In the genomic region with DNA sequence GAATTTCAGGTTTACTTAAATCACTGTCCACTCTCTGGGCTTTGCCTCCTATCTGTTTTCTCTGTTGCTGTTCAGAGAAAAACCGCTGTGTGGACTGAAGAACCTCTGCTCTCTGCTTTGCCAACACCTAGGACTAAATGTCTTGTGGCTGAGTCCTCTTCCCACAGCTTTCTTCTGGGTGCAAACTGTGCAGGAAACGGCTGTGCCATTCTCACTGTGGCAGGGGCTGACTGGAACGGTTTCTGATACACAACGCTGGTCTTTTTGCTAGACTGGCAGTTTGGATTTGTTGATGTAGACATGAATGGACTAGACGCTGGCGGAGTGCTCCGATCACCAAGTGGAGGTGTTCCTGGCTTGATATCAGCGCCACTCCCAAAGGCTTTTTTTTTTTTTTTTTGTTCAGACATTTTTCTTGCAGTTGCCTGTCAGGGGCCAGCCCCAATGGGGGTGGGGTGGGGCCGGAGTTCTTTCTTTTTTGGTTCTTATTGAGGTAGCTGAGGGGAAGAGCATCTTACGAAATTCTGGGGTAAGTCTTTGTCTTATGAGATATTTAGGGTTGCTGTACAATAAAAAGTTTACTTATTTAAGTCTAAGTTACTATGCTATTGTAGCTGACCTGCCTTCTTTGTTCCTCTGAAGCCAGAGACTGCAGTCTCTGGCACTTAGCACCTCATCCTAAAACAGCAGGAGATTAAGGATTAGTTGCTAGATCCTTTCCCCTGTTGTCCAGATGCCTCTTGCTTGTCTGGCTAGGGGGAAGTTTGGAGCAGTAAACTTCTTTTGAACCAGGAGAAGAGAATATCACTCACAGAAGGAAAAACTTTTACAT, we compare ENCODE assay signal across 10 mouse cellular contexts. TPM values are rescaled to one million over a fixed set of nuclear protein-coding genes. Genes with fewer than 3 reads are reported as not detected.
DNase-seq lines count a peak whose midpoint lies in the region; ATAC-seq and TF ChIP-seq lines count a peak whose summit lies in the region.
"Had no signal": no experiment of that assay in that cellular context is flagged by ENCODE, and none has a peak within 500 bp of the region (broad histone marks: within the 10 kb centered on the region; RNA-seq: fewer than 3 reads in every experiment).

No protein-coding gene starts in this region.

- no peaks in the 10 kb centered on the region for H3K79me2 ChIP-seq in myocyte (ENCODE audit: control insufficient read depth, insufficient read depth)

- H3K27me3 ChIP-seq in kidney, embryonic 15.5 days: no peaks in the 10 kb centered on the region
- no peaks in the 10 kb centered on the region for H3K27me3 ChIP-seq in myocyte (ENCODE audit: control insufficient read depth, insufficient read depth, insufficient read length)
- no peaks in the 10 kb centered on the region for H3K27me3 ChIP-seq in hindbrain, embryonic 12.5 days

- H3K9me3 ChIP-seq in kidney, embryonic 15.5 days (replicated peaks): no peaks in the 10 kb centered on the region
- no peaks in the 10 kb centered on the region for H3K9me3 ChIP-seq in hindbrain, embryonic 12.5 days (replicated peaks)

- H3K9ac ChIP-seq in kidney, embryonic 15.5 days: no peak overlapping the region
- no peak overlapping the region for H3K9ac ChIP-seq in hindbrain, embryonic 12.5 days

- no peak for TF ChIP-seq POLR2A in brain, embryonic 14.5 days (IDR thresholded peaks at IDR 0.05; ENCODE audit: borderline replicate concordance, extremely low read depth, insufficient read depth, insufficient read length, poor library complexity, severe bottlenecking)
- TF ChIP-seq POLR2A in myocyte (IDR thresholded peaks at IDR 0.05; ENCODE audit: insufficient read length, low read depth): no peak

- H3K4me1 ChIP-seq in kidney, embryonic 15.5 days: no peaks in the 10 kb centered on the region
- no peaks in the 10 kb centered on the region for H3K4me1 ChIP-seq in hindbrain, embryonic 12.5 days

- no peak overlapping the region for H3K27ac ChIP-seq in kidney, embryonic 15.5 days
- H3K27ac ChIP-seq in hindbrain, embryonic 12.5 days: no peak overlapping the region

- no peak for ATAC-seq in kidney, embryonic 15.5 days (replicated peaks; ENCODE audit: low FRiP score)
- ATAC-seq in hematopoietic stem cell, adult 5-6 weeks (replicated peaks in 1 of 2; ENCODE audit: insufficient read depth in 1 of 2, low FRiP score in 2 of 2, low TSS enrichment in 1 of 2, low read depth in 1 of 2, poor library complexity in 2 of 2, severe bottlenecking in 2 of 2): peak; percentile 53 to 58
- ATAC-seq in hindbrain, embryonic 12.5 days (ENCODE audit: low FRiP score): no peak

- H3K36me3 ChIP-seq in kidney, embryonic 15.5 days: no peaks in the 10 kb centered on the region
- H3K36me3 ChIP-seq in myocyte (ENCODE audit: control insufficient read depth, insufficient read depth): no peaks in the 10 kb centered on the region
- H3K36me3 ChIP-seq in hindbrain, embryonic 12.5 days: no peaks in the 10 kb centered on the region

- TF ChIP-seq CTCF in brain, embryonic 14.5 days (IDR thresholded peaks at IDR 0.05; ENCODE audit: borderline replicate concordance, extremely low read depth, insufficient read depth, insufficient read length): no peak

- no peak overlapping the region for H3ac ChIP-seq in myocyte (ENCODE audit: control insufficient read depth, insufficient read length)

- H3K4me2 ChIP-seq in kidney, embryonic 15.5 days: peak overlapping the region; percentile 20; the same call in 1 of the 2 replicates
- peak overlapping the region; percentile 30 for H3K4me2 ChIP-seq in myocyte (ENCODE audit: low read depth)
- H3K4me2 ChIP-seq in hindbrain, embryonic 12.5 days (replicated peaks): no peak overlapping the region

- no peak for DNase-seq in kidney, adult 9 months
- peak; percentile 50 for DNase-seq in brain, embryonic 14.5 days (ENCODE audit: low read depth)
- DNase-seq in right cerebral cortex, postnatal 10 days (ENCODE audit: low spot score in 2 of 2): no peak
- DNase-seq: cerebellum, adult 11 months; kidney, adult 8-10 months; lung, adult 2 months had no signal

- no peak overlapping the region for H3K4me3 ChIP-seq in kidney, embryonic 15.5 days (replicated peaks)
- no peak overlapping the region for H3K4me3 ChIP-seq in myocyte
- H3K4me3 ChIP-seq in hindbrain, embryonic 12.5 days: no peak overlapping the region

- WGBS in kidney, embryonic 15.5 days: 8% methylated on average over 10 of the region's 10 CpGs
- WGBS in hindbrain, embryonic 12.5 days: 34% methylated on average over 10 of the region's 10 CpGs

TF ChIP-seq in myocyte, 11 proteins besides CTCF, POLR2A, EP300 and RAD21:
- TF ChIP-seq E2F4 (IDR thresholded peaks at IDR 0.05; ENCODE audit: insufficient read depth): no peak
- TF ChIP-seq MAX (IDR thresholded peaks at IDR 0.05; ENCODE audit: low read depth): no peak
- TF ChIP-seq MYOG (IDR thresholded peaks at IDR 0.05; ENCODE audit: control insufficient read depth in 1 of 3, insufficient read depth in 1 of 3, insufficient read length in 2 of 3, low read depth in 2 of 3): no peak
- TF ChIP-seq REST (IDR thresholded peaks at IDR 0.05; ENCODE audit: insufficient read depth, insufficient read length): no peak
TF ChIP-seq in myocyte: peak in this region for 0.

RNA-seq across cellular contexts. Expression of gene Lnpep, which starts 30.4 kb away (rescaled TPM):
- polyA plus RNA-seq in kidney, embryonic 15.5 days (2015; fragmentation: Nextera tagmentation; extraction: Ambion mirVana): 9.1 and 9.3 TPM in 2 replicates
- 10.9 and 12.9 TPM in 2 replicates for polyA plus RNA-seq in brain, embryonic 14.5 days (2012; rRNA removed)
- 62.1 and 83.2 TPM in 2 replicates for total RNA-seq in hematopoietic stem cell, adult 5-6 weeks (2017)
- 4.4 TPM for polyA plus RNA-seq in myocyte (2012; fragmentation: generic; extraction: Trizol)
- polyA plus RNA-seq in hindbrain, embryonic 12.5 days (2016; fragmentation: Nextera tagmentation; extraction: Ambion mirVana): 10.1 and 10.3 TPM in 2 replicates

RNA-seq across cellular contexts. Expression of gene Vmn2r90, which starts 48.3 kb away (rescaled TPM):
- not detected in 2 replicates for polyA plus RNA-seq in kidney, embryonic 15.5 days (2015; fragmentation: Nextera tagmentation; extraction: Ambion mirVana)
- polyA plus RNA-seq in brain, embryonic 14.5 days (2012; rRNA removed): not detected in 2 replicates
- total RNA-seq in hematopoietic stem cell, adult 5-6 weeks (2017): 0.13 TPM in 1 of 2 replicates, not detected in the other
- polyA plus RNA-seq in myocyte (2012; fragmentation: generic; extraction: Trizol): not detected
- not detected in 2 replicates for polyA plus RNA-seq in hindbrain, embryonic 12.5 days (2016; fragmentation: Nextera tagmentation; extraction: Ambion mirVana)
- polyA plus RNA-seq: lung, adult 2 months had no signal

Comparison
In these comparisons a context has a peak if more than half of its experiments do, and no peak if none do; other contexts are left out.
1. ATAC-seq: peak in hematopoietic stem cell, adult 5-6 weeks (2 of 2); none in kidney, embryonic 15.5 days (single experiment) and hindbrain, embryonic 12.5 days (single experiment).